Mouse (Mus musculus): Measurements from ENCODE around the gene Rpl29.

GRCm38 (mm10) chr9:106454888-106455681, 25.8 kb downstream of the Rpl29 start:
- TF ChIP-seq ZNF384 (IDR thresholded peaks at IDR 0.05; ENCODE audit: low read depth, low read length) (no peak), CHD2 (IDR thresholded peaks at IDR 0.05; ENCODE audit: low read depth, low read length) (no peak)
